Mouse (Mus musculus): Measurements from ENCODE around the gene Prkaa1.
"Not testable (repeated sequence)": the region's sequence is repeated elsewhere in the genome, so short reads cannot be mapped to it uniquely, and the experiment has no call there.

Prkaa1 gene

GRCm38 (mm10) chr15:5128176-5128940, 15.3 kb upstream of the Prkaa1 start:
- no peak for DNase-seq (ENCODE audit: inconsistent age in 2 of 2, low spot score in 1 of 2)

- DNase-seq (ENCODE audit: inconsistent age in 2 of 2, low spot score in 1 of 2): no peak
Observed at GRCm38 (mm10) chr15:5129111-5129805, 14.4 kb upstream of the Prkaa1 start.

- DNase-seq (ENCODE audit: inconsistent age in 2 of 2, low spot score in 1 of 2): not testable (repeated sequence)
Observed at GRCm38 (mm10) chr15:5130887-5131668, 12.6 kb upstream of the Prkaa1 start.

- no peak for DNase-seq (ENCODE audit: inconsistent age in 2 of 2, low spot score in 1 of 2)
Observed at GRCm38 (mm10) chr15:5133301-5133700, 10.4 kb upstream of the Prkaa1 start.

- no peak for DNase-seq (ENCODE audit: inconsistent age in 2 of 2, low spot score in 1 of 2)
Observed at GRCm38 (mm10) chr15:5134179-5134578, 9.5 kb upstream of the Prkaa1 start.

- no peak for DNase-seq (ENCODE audit: inconsistent age in 2 of 2, low spot score in 1 of 2)
Observed at GRCm38 (mm10) chr15:5134945-5135483, 8.6 kb upstream of the Prkaa1 start.

GRCm38 (mm10) chr15:5138021-5138856, 5.4 kb upstream of the Prkaa1 start:
- peak in 1 of 2 experiments; percentile 35 for DNase-seq (ENCODE audit: inconsistent age in 2 of 2, low spot score in 1 of 2)

- no peak for DNase-seq (ENCODE audit: inconsistent age in 2 of 2, low spot score in 1 of 2)
Observed at GRCm38 (mm10) chr15:5139366-5139765, 4.3 kb upstream of the Prkaa1 start.

GRCm38 (mm10) chr15:5139863-5140262, 3.8 kb upstream of the Prkaa1 start:
- DNase-seq (ENCODE audit: inconsistent age in 2 of 2, low spot score in 1 of 2): no peak

- no peak for DNase-seq (ENCODE audit: inconsistent age in 2 of 2, low spot score in 1 of 2)
Observed at GRCm38 (mm10) chr15:5140357-5140756, 3.3 kb upstream of the Prkaa1 start.

- DNase-seq (ENCODE audit: inconsistent age in 2 of 2, low spot score in 1 of 2): peak in 1 of 2 experiments; percentile 61
Observed at GRCm38 (mm10) chr15:5142047-5142446, 1.6 kb upstream of the Prkaa1 start.

GRCm38 (mm10) chr15:5142714-5143113, 947 bp upstream of the Prkaa1 start:
- DNase-seq (ENCODE audit: inconsistent age in 2 of 2, low spot score in 1 of 2): no peak

GRCm38 (mm10) chr15:5144021-5144778, 539 bp downstream of the Prkaa1 start:
- DNase-seq (ENCODE audit: inconsistent age in 2 of 2, low spot score in 1 of 2): peak in 1 of 2 experiments; percentile 75

GRCm38 (mm10) chr15:5145196-5145945, 1.7 kb downstream of the Prkaa1 start:
- DNase-seq (ENCODE audit: inconsistent age in 2 of 2, low spot score in 1 of 2): peak in 1 of 2 experiments; percentile 43

- peak in 1 of 2 experiments; percentile 61 for DNase-seq (ENCODE audit: inconsistent age in 2 of 2, low spot score in 1 of 2)
Observed at GRCm38 (mm10) chr15:5149187-5149586, 5.5 kb downstream of the Prkaa1 start.

GRCm38 (mm10) chr15:5152171-5152570, 8.5 kb downstream of the Prkaa1 start:
- DNase-seq (ENCODE audit: inconsistent age in 2 of 2, low spot score in 1 of 2): no peak

GRCm38 (mm10) chr15:5154621-5155020, 11.0 kb downstream of the Prkaa1 start:
- DNase-seq (ENCODE audit: inconsistent age in 2 of 2, low spot score in 1 of 2): no peak

GRCm38 (mm10) chr15:5155093-5155492, 11.4 kb downstream of the Prkaa1 start:
- DNase-seq (ENCODE audit: inconsistent age in 2 of 2, low spot score in 1 of 2): no peak

GRCm38 (mm10) chr15:5156355-5156754, 12.7 kb downstream of the Prkaa1 start:
- no peak for DNase-seq (ENCODE audit: inconsistent age in 2 of 2, low spot score in 1 of 2)

All from adrenal gland, adult (tissue).